Mouse (Mus musculus) CH12.LX (cell line): ENCODE results near the gene Dusp2.

Source experiments
- CTCF ChIP-seq, 2 experiments: IDR thresholded peaks in 1 of 2; conservative IDR thresholded peaks in 1 of 2; 2 replicates each; pipeline ENCODE4 v1.5.1; 2011 to 2012; ENCODE audit warnings: low read depth in 2 of 2, low read length in 2 of 2, improper control_type of control experiment in 1 of 2, inconsistent platforms in 1 of 2, mild to moderate bottlenecking in 1 of 2, moderate library complexity in 1 of 2
- EP300 ChIP-seq: IDR thresholded peaks from 2 replicates; pipeline ENCODE4 v1.6.1; 2011; ENCODE audit warnings: low read length, improper control_type of control experiment
- MXI1 ChIP-seq: IDR thresholded peaks from 2 replicates; pipeline ENCODE4 v1.6.1; 2011; ENCODE audit warnings: mild to moderate bottlenecking, low read depth, low read length, improper control_type of control experiment
- NELFE ChIP-seq: IDR thresholded peaks from 2 replicates; pipeline ENCODE4 v1.6.1; 2011; ENCODE audit warnings: low read depth, low read length, improper control_type of control experiment
- POLR2A ChIP-seq: IDR thresholded peaks from 2 replicates; pipeline ENCODE4 v1.6.1; 2011; ENCODE audit warnings: low read depth, mild to moderate bottlenecking, improper control_type of control experiment, low read length
- ZC3H11A ChIP-seq: IDR thresholded peaks from 2 replicates; pipeline ENCODE4 v1.6.1; 2012; ENCODE audit warnings: low read depth, mild to moderate bottlenecking, inconsistent platforms, low read length, improper control_type of control experiment

- TF ChIP-seq CTCF (conservative IDR thresholded peaks at IDR 0.05 in 1 of 2, IDR thresholded peaks at IDR 0.05 in 1 of 2; ENCODE audit: low read depth in 2 of 2, low read length in 2 of 2) (no peak), EP300 (no peak), ZC3H11A (no peak), MXI1 (no peak), POLR2A (no peak), NELFE (no peak)
Observed at GRCm38 (mm10) chr2:127336497-127336832, 506 bp downstream of the Dusp2 start.
